Mouse (Mus musculus) yolk sac, embryonic 10.5 days (tissue): Measurements from ENCODE around the gene Pnmal2.
A peak's percentile ranks its signal among the peaks of the same experiment; 100 is the strongest.

Experiments
- DNase-seq: peaks from one replicate; pipeline ENCODE4 v3.0.0-alpha.2; 2017; ENCODE audit warnings: low spot score

Pnmal2 gene

DNA sequence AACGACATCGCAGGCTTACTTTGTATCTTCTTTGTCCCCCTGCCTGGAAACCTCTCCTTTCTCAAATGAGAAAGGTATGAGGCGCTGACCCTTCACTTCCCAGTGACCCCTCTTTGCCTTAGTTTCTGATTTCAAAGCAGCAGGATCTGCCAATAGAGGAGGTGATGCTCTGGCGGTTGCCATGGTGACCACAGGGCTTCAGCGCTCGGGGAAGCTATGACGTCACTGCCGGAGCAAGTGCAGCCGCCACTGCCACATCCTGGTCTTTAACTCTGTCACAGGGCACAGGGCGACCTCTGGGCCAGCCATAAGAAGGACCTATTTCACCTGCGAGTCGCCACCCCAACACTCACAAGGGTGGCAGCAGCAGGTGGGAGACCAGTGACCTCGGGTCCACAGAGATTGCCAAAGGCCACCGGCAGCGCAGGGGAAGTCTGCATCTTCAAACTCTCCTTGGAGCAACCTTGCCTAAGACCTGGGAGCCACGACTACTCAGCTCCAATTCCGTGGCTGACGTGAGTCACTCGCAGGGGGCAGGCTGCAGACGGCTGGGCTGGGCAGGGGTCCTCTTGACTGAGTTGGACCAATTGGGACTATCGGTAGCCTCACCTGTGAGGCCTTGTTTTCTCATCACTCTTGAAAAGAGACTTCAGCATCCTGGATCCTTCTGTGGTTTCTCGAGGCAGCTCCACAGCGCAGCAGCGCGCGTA is 38.5 kb downstream of the Pnmal2 start, which contains the start of gene Gm42372:
Gm42372 (plus strand) TSS at position 228 of the 710 bp plus-strand sequence.
- DNase-seq: peak; percentile 49

DNA sequence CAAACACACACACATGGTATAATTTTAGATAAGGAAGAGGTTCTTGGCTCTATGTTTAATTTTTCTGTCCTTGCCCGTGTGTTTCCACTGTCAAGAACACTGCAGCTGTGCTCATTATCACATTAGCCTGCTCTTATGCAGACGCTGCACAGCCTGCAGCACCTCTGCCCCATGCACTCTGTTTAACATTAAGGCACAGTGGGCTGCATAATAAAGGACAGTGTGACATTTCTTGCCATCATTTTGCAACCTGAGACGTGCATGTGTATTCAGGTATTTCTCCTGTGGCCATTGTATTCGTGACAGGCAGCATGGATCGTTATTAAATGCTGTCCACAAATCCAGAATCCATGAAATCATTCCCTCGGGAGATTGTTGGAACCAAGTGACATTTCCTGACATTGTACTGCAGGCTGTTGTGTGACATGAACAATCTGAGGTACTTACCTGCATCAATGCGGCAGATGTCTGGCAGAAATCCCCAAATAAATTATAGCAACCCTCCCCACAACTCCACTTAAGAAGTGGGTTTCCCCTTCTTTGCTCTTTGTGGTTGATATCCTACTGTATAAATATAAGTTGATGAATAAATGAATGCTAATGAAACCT is 43.2 kb downstream of the Pnmal2 start:
- DNase-seq: no peak

DNA sequence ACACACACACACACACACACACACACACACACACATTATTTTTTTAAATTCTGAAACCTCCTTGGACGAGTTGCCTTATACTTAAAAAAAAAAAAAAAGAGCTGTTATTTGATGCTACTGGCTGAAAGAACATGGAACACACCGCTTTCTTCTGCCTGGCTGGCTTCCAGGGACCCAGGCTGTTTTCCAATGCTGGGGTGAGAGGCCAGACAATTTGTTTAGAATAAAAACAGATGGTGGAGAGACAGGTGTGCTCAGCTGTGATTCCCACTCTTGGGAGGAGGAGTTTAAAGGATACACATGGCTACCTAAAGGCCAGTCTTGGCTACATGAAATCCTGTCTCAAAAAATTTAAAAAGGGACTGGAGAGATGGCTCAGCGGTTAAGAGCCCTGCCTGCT is 43.9 kb downstream of the Pnmal2 start:
- DNase-seq: no peak

DNA sequence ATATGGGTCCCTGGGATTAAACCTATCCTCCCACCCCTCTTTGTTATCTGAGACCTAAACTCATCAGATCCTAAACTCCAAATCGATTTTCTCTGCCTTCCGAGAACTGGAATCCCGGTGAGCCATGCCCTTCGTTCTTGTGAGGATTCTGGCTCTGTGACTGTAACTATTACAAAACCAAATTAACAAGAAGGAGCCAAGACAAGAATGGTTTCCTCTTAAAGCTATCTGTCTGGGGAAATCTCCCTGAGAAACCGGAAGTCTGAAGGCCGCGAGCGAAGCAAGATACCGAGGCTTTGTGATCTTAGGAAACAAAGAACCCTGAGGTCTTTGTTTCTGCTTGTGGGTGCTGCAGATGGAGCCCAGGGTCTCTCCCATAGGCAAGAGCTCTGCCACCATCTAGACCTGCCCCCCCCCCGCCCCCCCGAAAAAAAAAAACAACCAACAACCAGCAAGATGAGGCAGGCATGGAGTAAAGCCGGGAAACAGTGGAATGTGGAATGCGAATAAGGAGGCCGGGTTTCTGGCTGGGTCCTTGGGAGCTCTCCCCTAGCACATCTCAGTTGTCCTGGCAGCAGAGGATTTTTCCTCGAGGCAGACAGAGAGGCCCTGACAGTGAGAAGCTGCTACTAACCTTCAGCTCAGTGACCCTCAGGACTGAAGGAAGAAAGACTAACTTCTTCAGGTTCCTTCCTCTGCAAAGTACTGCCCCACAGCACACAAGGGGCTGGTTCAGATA is 45.7 kb downstream of the Pnmal2 start:
- DNase-seq: no peak

DNA sequence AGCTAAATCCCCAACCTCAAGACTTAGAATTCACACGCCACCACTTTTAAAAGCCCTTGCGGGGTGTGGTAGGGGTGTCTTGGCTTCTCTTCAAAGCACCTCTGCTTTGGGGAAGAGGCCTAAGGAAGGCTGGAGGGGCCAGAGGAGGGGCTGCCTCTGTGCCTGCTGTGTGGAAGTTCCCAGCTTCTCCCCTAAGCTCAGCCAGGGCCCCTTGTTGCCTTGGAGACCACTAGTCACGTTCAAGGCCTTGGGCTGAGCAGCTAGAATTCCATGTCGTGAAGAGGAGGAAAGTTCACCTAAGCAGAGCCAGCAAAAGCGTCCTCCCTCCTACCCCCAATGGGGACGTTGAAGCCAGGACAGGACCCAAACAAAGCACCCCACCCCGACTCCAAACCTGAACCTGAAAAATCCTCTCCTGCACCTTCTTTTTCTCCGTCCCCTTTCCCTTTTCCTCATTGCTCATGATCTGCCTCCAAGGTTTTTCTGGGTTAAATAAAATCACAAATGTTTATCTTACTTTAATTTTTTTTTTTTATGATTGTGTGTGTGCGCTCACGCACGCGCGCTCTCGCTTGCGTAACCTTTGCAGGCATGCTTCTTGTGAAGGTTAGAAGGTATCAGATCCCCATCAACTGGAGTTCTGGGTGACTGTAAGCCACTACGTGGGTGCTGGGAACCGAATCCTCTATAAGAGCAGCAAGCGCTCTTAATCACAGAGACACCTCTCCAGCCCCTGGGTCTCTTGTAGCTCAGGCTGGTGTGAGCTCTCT is 47.4 kb downstream of the Pnmal2 start:
- peak; percentile 62 for DNase-seq

DNA sequence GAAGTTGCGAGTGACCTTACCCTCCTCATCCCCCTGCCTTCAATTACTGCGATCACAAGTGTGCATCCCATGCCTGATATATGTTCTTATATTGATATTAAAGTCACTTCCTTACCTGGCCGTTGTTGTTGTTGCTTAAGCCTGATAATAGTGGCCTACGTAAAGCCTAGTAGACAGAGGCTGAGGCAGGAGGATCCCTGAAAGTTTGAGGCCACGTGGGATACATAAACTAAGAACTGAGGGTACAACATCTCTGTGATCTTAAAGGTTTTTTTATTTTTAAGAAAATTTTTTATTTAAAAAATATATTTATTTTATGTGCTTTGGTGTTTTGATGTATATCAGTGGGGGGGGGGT is 47.9 kb downstream of the Pnmal2 start, which contains the start of gene Ccdc8:
Ccdc8 (plus strand) TSS at position 258 of the 357 bp plus-strand sequence.
- DNase-seq: no peak

DNA sequence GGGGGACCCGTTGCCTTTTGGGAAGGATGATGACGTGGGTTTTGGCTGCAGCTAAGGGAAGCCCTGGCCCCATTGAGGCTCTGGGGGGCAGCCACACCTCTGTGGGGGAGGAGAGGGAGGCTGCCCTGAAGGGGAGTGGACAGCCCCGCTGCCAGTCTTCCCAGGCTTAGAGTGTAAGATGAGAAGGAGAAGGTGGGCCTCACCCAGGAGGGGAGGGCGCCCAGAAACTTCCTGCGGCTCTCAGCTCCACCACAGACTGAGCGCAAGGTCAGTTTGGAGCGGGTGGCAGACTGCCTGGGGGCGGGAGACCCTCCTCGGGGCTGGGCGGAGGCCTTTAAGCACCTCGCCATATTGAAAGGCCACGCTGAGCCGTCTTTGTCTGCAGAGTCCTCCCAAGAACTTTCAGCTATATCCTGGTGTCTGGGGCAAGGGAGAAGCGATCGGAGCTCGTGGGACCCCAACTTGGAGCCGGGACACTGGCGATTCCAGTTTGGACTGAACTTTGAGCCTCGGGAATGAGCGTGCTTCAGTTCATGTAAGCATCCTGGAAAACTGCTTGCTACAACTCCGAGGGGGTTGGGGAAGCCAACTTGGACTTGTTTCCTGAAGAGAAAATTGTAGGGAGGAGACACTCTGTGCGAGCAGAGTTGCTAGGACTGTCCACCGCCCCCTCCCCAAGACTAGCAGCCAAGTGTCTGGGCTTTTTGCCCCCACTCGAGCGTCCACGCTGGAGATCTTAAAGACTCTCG is 49.3 kb downstream of the Pnmal2 start:
- DNase-seq: peak; percentile 86

DNA sequence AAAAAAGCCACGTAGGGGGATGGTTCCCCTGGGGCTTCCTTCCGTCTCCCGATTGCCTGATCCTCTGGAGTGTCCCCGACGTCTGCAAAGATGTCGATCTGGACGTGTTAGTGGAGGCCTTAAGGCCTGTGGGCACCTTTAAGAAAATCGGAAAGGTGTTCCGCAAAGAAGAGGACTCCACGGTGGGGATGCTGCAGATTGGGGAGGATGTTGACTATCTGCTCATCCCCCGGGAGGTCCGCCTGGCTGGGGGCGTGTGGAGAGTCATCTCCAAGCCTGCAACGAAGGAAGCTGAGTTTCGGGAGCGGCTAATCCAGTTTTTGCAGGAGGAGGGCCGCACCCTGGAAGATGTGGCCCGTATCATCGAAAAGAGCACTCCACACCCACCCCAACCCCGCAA is 49.9 kb downstream of the Pnmal2 start:
- no peak for DNase-seq

DNA sequence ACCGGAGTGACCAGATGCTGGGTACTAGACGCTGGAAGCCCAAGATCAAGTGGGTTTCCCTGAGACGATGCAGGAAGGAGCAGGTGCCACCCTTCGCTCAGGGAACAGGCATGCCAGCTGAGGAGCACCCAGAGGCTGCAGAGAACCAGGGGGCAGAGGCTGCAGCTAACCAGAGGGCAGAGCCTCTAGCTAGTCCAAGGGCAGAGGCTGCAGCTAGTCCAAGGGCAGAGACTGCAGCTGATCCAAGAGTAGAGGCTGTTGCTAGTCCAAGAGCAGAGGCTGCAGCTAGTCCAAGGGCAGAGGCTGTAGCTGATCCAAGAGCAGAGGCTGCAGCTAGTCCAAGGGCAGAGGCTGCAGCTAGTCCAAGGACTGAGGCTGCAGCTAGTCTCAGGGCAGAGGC is 50.9 kb downstream of the Pnmal2 start:
- no peak for DNase-seq
